Mouse (Mus musculus) heart, adult 9 months (tissue): ENCODE data around the gene Stip1.
A peak's percentile ranks its signal among the peaks of the same experiment; 100 is the strongest.
"Not testable (repeated sequence)": the region's sequence is repeated elsewhere in the genome, so short reads cannot be mapped to it uniquely, and the experiment has no call there.

ENCODE experiments used
- DNase-seq, 2 experiments: peaks; one replicate each; pipeline ENCODE4 v3.0.0; 2022; ENCODE audit warnings: low spot score in 2 of 2

Gene Stip1

DNA sequence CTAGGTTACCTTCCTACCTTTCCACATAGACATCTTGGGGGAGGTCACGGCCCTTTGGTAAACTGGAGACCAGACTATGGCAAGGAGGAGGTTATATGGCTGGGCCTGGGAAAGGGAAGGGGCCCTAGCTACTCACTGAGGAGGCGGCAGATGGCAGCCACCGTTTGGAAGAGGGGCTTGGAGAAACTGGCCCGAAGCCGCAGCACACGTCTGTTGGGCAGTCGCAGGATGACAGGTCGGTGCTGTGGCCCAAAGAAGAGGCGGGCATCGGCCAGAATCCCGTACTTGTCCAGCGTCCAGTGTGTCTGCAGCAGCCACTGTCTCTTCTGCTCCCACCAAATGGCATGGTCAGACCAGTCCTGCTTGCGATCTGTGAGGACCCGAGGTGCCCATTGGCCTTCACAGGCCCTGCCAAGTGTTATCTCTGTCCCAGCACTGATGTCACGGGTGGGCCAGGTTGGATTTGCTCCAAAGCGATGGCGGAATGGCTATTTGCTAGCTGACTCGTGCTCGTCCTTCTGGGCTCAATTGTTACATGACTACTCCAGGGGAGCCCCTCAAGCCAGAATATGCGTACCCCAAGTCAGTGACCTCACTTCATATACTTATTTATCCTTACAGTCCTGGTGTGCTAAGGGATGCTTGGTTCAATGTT, 25.2 kb downstream of the Stip1 start:
- no peak for DNase-seq

DNA sequence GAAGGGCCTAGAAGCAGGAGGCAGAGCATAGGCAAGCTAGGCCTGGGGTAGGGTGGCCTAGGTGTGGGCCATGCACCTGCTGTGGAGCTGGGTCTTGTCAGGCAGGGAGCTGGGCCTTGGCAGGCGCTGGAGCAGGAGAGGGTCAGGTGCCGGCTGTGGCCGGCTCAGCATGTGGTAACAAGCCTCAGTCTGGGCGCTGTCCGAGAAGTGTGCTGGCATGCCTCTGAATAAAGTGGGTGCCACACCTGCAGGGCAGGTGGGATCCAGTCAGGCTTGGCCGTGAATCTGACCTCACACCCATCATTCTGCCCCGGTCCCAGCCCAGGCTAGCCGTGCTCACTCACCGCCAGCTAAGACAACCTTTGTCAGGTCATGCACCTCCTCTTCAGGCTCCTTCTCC, 25.8 kb downstream of the Stip1 start:
- DNase-seq = no peak

DNA sequence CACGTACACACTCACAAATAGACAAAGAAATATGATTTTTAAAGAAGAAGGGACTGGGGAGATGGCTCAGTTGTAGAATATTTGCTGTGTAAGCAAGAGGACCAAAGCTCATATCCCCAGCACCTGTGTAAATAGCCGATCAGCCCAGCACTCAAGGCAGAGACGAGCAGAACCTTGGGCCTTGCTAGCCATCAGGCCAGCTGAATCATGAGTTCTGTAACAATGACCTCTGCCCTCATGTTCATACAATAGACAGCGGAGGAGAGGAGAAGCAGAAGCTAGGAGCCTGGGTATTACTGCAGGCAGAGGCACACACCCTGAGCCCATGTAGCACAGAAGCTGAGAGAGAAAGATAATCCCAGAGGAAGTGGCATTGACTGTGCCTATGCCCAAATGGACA, 27.3 kb downstream of the Stip1 start:
- DNase-seq = no peak

DNA sequence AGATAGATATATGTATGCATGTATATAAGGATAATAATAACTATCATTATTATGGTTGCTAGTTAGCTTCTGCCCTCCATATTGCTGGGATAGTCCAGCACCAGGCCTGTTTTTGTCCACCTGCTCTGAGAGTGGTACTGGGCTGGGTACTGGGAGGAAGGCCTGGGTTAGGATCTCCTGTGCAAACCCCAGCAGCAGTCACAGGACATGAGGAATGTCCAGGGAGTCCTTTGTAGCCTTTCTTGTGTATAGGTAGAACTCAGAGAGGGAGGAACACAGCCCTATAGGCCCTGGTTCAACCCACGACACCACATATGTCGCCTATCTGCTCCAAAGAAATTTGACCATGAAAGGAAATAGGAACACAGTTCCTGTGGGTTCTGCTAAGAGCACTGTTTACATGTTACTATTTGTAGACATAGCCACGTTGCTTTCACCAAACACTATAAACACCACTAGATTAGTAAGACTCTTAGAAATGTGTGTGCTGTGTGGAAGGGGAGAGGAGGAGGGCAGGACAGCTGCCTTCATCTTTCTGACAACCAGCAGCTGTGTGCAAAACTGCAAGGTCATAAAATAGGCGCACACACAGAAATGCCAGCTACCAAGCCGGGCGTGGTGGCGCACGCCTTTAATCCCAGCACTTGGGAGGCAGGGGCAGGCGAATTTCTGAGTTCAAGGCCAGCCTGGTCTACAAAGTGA, 32.7 kb downstream of the Stip1 start:
- DNase-seq = no peak

DNA sequence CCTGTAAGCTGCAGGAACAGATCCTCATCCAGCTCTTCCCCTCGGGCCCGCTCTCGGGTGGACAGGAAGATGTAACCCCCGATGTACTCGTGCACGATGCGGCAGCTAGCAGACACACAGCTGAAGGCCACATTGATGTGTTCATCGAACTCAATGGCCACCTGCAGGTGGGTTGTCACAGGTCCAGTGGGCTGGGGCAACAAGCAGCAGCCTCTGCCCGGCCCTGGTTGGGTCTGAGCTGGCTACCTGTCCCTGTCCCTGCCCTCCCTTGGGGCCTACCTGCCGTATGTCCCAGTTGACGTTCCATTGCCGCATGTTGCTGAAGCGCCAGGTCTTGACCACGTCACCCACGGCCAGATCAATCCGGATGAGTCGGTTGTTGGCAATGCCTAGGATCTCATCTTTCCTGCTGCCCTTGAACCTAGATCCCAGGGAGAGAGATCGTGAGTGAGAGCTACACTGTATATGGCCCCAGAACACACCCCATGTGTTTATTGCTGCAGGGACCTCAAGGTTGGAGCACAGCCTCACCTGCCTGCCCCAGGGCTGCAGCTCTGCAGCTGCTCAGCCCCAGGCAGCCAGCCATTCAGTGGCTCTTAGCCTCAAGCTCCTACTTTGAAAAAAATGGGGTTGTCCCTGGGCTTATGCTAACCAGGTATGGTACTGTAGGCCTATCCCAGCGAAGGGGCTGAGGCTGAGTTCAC, 40.3 kb downstream of the Stip1 start:
- DNase-seq = no peak

DNA sequence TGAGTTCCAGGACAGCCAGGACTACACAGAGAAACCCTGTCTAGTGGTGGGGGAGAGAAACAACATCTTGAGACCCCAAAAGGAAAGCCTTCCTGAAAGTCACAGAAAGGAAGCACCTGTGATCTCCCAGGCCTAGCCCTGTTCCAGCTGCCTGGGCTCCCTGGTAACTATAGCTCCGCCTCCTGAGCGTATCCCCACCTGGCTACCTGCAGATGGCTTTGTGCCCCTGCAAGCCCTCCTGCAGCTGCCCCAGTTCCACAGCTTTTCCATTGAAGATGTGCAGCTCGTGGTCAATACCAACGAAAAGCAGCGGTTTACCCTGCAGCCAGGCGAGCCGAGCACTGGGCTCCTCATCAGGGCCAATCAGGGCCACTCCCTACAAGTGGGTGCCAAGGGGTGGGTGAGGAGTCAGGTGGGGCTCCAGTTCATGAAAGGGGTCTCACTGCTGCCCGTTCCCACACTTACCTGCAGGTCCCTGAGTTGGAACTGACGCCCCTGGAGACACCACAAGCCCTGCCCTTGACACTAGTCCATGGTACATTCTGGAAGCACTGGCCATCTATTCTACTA, 42.0 kb downstream of the Stip1 start:
- no peak for DNase-seq

DNA sequence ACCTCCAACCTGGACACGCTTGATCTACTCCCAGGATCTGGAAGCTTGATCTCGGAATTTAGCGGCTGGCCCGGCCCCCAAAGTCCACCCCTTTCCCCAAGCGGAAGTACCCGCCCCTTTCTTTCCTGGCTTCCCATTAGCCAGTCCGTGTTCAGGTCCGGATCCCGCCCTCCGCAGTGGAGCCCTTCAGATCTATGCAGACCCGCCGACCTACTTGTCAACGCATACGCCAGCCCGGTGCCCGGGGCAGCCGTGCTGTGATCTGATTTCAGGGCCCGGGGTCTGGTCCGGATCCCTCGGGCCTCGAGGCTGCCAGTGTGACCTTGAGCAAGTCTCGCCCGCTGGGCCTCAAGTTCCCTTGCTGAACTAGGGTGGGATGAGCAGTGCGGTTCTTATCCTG, 43.8 kb downstream of the Stip1 start, which contains the start of the genes Nudt22 and Trpt1:
Gene Nudt22 (minus strand): TSS at position 112 of the 400 bp plus-strand sequence.
Gene Trpt1 (plus strand): TSS at position 126 of the 400 bp plus-strand sequence.
- peak; percentile 91 to 93 for DNase-seq

DNA sequence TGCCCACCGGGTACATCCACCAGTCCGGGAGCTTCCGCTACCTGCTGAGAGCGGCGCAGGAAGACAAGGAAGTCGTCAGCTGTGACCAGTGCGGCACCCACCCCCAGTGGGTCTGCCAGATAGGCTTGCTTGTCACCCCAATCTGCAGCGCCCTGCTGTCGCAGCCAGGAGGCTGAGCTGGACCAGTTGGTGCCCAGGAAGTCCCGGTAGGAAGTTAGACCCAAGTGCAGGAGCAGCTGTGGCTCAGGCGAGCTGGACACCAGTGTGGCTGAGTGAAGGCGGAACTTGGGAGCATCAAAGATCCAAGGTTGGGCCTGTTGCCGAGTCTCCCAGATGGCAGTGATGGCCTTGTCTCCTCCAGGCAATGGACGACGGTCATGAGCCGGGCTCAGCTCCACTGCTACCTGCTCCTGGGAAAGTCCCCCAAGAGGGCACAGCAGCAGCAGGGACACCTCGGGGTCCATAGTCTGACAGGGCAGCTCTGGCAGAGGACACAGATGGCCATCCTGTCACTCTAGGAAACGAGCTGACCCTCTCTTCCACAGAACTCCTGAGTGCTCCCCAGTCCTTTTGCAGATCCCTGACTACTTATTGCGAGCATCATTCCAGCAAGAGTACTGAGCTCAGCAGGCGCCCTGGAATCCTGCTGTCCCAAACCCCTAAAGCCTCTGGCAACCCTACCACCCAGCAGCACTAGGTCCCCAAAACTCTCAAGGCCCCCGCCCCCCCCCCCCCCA, 44.3 kb downstream of the Stip1 start:
- DNase-seq = no peak

DNA sequence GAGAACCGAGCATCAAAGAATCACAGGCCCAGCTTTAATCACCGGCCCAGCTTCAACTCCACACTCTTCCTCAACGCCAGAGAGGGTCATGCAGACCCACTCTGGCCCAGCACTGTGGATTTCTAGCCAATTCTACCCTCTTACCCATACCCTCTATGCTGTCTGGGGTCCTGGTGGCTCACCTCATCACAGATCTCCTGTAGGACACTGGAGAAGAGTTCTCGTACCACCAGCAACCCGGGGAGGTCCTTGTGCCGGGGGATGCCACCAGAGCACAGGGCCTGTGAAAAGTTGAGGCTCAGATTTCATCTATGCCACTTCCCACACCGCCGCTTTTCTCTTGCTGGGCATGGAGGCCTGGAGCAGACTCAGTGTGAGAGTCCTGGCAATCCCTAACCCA, 45.3 kb downstream of the Stip1 start:
- DNase-seq = no peak

DNA sequence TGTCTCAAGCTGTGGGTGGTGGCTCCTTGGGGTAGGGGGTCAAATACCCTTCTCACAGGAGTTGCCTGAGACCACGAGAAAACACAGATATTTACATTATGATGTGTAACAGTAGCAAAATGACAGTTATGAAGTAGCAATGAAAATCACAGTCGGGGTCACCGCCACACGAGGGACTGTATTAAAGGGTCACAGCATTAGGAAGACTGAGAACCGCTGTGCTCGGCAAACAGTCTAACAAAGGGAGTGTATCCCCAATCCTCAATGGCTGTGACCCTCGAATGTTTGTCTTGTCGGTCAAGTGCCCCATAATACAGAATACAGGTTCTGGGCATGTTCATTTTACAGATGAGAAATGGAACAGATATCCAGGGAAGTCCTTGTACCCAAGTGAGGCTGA, 45.8 kb downstream of the Stip1 start:
- no peak for DNase-seq

DNA sequence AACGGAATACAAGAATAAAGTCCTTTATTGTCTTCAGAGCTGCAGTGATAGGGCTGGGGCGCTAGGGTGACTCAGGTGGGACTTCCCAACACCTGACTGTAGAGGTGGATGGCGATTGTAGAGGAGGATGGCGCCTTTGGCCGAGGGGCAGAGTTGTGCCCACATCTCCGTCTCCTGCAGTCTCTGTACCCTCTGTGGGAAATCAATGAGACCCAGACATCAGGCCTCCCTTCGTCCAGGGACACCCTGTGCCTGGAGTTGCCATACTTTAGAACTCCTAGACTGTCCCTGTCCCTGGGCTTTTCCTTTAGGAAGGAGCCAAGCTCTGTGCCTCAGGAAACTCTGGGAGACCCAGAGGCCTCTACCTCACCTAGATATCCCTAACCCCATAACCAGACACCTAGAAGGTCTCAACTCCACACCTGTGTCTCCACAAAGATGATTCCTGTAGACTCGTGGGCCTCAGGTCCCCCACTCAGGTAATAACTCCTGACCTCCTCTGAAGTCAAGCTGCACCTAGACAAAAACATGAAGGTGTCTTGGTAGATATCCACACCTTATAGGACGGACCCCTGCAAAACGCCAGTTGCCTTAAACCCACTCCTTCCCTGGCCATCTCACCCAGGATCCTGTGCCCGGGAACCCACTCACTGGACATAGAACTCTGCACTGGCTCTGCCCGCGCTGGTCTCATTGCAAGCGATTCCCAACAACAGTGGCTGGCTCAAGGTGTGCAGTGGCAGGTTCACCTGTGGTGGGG, 46.6 kb downstream of the Stip1 start:
- no peak for DNase-seq

DNA sequence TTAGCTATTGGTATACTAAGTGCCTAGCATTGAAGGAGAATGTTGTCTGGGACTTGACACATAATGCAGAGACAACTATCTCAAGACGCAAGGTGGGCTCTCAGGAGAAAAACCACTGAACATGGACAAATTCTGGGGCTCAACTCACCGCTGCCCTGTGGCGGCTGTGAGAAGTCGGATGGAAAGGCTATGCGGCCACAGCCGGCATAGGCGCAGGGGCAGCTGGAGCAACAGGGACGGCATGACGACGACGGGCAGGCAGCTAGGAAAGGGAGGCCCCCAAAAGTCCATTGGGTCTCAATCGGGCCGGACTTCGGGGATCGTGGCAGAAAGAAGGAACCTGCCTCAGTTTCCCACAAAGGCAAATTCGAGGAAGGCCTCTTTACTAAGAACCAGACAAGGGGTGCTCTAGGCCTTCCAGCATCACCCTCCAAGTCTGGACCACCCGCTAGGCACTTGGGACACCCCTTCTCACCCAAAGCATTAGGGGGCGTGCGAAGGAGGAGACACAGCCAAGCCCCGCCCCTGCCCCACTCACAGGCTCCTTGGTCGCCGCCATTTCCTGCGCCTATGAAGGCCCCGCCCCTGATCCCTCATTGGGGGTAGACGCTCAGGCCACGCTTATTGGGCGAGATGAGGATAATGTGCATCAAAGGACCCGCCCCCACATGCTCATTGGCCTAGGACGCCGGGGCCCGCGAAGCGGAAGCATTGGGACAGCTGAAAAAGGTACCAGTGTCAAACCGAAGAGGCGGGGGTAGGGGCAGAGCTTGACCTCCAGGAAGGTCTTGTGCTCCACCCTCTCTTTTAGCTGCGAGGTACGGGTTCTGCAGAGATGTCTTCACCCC, 47.5 kb downstream of the Stip1 start, which contains the start of gene Dnajc4:
Gene Dnajc4 (minus strand): TSS at position 562 of the 848 bp plus-strand sequence.
- peak; percentile 97 for DNase-seq

DNA sequence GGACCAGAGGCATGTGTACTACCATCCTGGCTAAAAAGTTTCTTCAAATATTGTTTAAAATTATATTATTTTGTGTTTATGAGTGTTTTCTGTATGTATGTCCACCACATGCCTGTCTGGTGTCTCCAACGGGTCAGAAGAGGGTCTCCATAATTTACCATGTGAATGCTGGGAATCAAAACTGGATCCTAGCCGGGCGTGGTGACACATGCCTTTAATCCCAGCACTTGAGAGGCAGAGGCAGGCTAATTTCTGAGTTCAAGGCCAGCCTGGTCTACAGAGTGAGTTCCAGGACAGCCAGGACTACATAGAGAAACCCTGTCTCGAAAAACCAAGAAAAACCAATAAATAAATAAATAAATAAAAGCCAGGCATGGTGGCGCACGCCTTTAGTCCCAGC, 48.6 kb downstream of the Stip1 start:
- DNase-seq = not testable (repeated sequence)

DNA sequence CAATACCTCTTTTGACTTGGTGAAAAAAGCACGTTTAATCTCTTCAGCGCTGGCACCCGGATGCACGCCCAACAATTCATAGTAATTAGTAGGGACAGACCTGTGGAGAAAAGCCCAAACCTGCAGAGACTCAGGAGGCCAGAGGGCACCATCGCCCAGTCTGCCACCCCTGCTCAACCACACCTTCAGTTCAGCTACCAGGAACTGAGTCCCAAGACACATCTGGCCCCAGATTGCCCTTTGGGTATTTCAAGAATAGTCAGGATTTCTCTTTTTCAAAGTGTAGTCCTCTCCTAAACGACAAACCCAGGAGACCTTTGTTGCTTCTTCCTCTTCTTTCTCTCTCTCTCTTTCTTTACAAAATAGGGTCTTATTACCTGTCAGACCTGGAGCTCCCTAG, 49.1 kb downstream of the Stip1 start:
- no peak for DNase-seq

DNA sequence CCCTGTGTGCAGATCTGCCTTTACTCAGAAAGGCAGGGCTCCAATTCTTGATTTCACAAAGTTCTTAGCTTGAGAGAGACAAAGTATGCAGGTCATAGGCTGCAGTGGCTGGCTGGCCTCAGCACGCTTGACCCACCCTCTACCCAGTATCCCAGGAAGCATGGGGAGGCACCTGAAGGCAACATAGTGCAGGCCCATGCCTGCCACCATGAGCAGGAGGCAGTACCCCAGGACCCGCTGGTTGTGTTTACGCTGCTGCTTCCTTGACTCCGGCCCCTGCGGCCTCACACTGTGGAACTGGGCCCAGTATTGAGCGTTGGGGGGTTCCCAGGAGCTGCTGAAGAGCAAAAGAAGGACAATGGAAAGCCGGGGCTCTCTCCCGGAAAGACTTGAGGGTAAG, 50.5 kb downstream of the Stip1 start:
- no peak for DNase-seq

DNA sequence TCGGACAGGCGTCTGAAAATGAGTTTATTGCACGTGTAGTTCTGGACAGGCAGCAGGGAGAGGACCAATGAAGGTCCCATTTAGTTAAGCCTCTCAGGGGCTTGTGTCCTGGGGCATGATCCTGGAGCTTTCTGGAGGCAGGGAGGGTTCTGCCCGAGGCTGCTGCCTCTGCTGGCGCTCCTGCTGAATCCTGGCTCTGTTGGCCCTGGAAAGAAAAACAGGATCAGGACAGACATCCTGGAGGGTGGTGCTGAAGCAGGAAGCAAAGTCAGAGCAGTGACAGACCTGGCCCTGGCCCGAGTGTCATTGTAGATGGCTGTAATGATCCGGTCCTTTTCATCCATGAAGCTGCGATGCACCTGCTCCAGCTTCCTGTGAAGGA, 51.9 kb downstream of the Stip1 start:
- no peak for DNase-seq

DNA sequence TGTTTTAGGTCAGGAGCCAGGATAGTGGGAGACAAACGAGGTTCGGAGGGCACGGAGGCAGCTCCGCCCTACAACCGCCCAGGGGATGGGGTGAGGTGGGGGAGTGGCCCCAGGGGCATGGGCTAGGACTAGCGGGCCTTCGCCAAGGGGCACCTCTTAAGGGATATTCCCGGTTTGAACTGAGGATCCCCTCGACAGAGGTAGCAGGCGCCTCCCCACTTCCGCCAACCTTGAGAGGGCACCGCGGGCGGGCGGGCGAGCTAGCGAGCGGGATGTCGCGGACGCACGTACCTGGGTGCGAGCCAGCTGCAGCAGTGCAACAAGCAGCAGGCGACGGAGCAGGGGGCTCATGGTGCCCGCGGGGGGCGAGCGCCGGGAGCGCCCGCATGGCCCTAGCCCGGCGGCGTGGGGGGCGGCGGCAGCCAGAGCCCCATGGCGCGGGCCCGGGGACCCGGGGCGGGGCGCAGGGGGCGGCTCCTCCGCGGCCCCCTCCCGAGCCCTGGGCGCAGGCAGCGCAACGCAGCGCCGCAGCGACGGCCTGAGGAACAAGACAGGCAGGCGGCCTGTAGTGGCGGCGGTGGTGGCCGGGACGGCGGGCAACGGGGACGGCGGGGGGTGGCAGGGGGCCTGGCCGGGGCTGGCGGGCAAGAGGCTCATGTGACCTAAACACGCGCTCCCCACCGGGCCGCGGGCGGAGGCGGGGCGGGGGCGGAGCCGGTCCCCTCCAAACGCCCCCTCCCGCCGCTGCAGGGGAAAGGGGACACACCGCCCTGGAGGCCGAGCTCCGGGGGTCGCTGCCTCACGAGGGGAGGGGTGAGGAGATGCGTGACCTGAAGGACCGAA, 52.5 kb downstream of the Stip1 start, which contains the start of gene Vegfb:
Gene Vegfb (minus strand): TSS at position 591 of the 843 bp plus-strand sequence.
- peak in 1 of 2 experiments; percentile 73 for DNase-seq

DNA sequence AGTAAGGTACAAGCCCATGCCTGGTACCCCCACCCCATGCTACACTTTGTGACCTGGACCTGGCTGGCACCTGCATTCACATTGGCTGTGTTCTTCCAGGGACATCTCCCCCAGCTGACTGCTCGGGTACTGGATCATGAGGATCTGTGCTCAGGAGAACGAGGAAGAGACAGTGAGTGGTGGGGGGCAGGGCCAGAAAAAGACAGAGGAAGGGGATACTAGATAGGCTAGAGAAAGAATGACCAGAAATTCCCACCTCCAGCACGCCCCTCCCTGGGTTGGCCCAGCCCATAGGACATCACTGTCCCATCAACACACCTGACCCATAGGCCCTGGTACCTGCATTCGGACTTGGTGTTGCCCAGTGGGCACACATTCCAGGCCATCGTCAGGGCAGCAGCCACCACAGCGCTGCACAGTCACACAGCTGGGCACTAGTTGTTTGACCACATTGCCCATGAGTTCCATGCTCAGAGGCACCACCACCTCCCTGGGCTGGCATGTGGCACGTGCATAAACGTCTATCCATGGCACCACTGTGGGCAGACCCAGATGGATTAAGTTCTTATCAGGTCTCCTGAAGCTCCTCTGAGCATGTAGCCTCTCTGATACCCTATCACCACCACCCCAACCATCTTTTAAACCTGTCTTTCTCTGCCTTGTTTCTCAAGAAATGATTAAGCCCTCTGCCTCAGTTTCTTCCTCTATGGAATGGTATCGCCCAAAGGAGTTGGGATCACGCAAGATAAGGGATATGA, 53.6 kb downstream of the Stip1 start:
- no peak for DNase-seq
